ENCODE assay signal across 24 mouse cellular contexts in the genomic region with DNA sequence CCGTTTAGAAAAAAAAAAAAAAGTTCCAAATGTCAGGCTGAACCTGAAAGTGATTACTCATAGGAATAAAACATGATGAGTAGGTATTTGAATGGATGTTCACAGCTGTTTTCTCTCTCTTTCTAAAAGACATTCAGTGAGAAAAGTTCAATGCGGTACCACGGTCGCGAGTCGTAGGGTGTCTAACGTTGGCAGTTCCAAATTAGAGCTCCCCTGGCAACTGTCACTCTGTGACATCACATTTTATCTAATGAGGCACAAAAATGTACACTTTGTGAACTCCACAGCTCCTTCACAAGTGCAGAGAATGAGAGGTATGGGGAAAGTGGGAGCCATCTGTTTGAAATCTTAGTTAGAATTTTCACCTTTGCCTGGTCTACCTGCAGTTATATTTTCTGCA.
DNase-seq lines count a peak whose midpoint lies in the region; ATAC-seq and TF ChIP-seq lines count a peak whose summit lies in the region.
"Had no signal": no experiment of that assay in that cellular context is flagged by ENCODE, and none has a peak within 500 bp of the region (broad histone marks: within the 10 kb centered on the region; RNA-seq: fewer than 3 reads in every experiment).

No protein-coding gene starts in this region.

- ATAC-seq in frontal cortex, adult (ENCODE audit: low TSS enrichment) = peak; percentile 49
- peak; percentile 63 for ATAC-seq in forebrain, postnatal 0 days
- ATAC-seq in midbrain, embryonic 14.5 days (ENCODE audit: low FRiP score, low TSS enrichment) = no peak
- ATAC-seq: Patski had no signal

- intact Hi-C loops in left cerebral cortex, postnatal 4 days (cut with DNase I) = no loop called here

- H3K9me3 ChIP-seq in forebrain, postnatal 0 days (ENCODE audit: low read length) = no peaks in the 10 kb centered on the region
- H3K9me3 ChIP-seq in midbrain, embryonic 14.5 days (ENCODE audit: control insufficient read depth, low read length) = no peaks in the 10 kb centered on the region
- H3K9me3 ChIP-seq: hindbrain, embryonic 13.5 days; kidney, embryonic 15.5 days; limb, embryonic 12.5 days; midbrain, embryonic 10.5 days had no signal

- no peaks in the 10 kb centered on the region for H3K36me3 ChIP-seq in forebrain, postnatal 0 days (ENCODE audit: insufficient read depth)
- no peaks in the 10 kb centered on the region for H3K36me3 ChIP-seq in midbrain, embryonic 14.5 days (ENCODE audit: control insufficient read depth, insufficient read depth, low read length)
- H3K36me3 ChIP-seq: hindbrain, embryonic 13.5 days; kidney, embryonic 15.5 days; limb, embryonic 12.5 days; midbrain, embryonic 10.5 days had no signal

- 43% methylated on average over 7 of the region's 7 CpGs for WGBS in forebrain, postnatal 0 days
- 92% methylated on average over 7 of the region's 7 CpGs for WGBS in midbrain, embryonic 14.5 days

- H3K27ac ChIP-seq in forebrain, postnatal 0 days (ENCODE audit: low read depth, low read length) = no peak overlapping the region
- H3K27ac ChIP-seq in midbrain, embryonic 14.5 days (replicated peaks; ENCODE audit: low read depth, low read length) = no peak overlapping the region
- H3K27ac ChIP-seq: hindbrain, embryonic 13.5 days; kidney, embryonic 15.5 days; limb, embryonic 12.5 days; midbrain, embryonic 10.5 days had no signal

- no peak overlapping the region for H3K4me3 ChIP-seq in forebrain, postnatal 0 days (ENCODE audit: low read depth, low read length)
- no peak overlapping the region for H3K4me3 ChIP-seq in midbrain, embryonic 14.5 days (replicated peaks; ENCODE audit: low read depth, low read length)
- H3K4me3 ChIP-seq: hindbrain, embryonic 13.5 days; kidney, embryonic 15.5 days; limb, embryonic 12.5 days; midbrain, embryonic 10.5 days had no signal

- H3K27me3 ChIP-seq in forebrain, postnatal 0 days (ENCODE audit: insufficient read depth, low read length) = no peaks in the 10 kb centered on the region
- H3K27me3 ChIP-seq in midbrain, embryonic 14.5 days (ENCODE audit: control insufficient read depth, insufficient read depth, low read length) = no peaks in the 10 kb centered on the region
- H3K27me3 ChIP-seq: hindbrain, embryonic 13.5 days; kidney, embryonic 15.5 days; limb, embryonic 12.5 days; Patski had no signal

- H3K4me2 ChIP-seq in forebrain, postnatal 0 days (ENCODE audit: low read depth) = no peak overlapping the region
- no peak overlapping the region for H3K4me2 ChIP-seq in midbrain, embryonic 14.5 days (ENCODE audit: low read length)
- H3K4me2 ChIP-seq: hindbrain, embryonic 13.5 days; kidney, embryonic 15.5 days; limb, embryonic 12.5 days; liver, embryonic 11.5 days had no signal

- no peak for TF ChIP-seq CTCF in forebrain, postnatal 0 days (IDR thresholded peaks at IDR 0.05; ENCODE audit: low read depth)

- H3K4me1 ChIP-seq in forebrain, postnatal 0 days (ENCODE audit: insufficient read depth) = peaks cover 6% of the 10 kb centered on the region; the same call in 1 of the 2 replicates
- no peaks in the 10 kb centered on the region for H3K4me1 ChIP-seq in midbrain, embryonic 14.5 days (ENCODE audit: control insufficient read depth, insufficient read depth, low read length)
- H3K4me1 ChIP-seq: hindbrain, embryonic 13.5 days; kidney, embryonic 15.5 days; limb, embryonic 12.5 days; midbrain, embryonic 10.5 days had no signal

- DNase-seq in frontal cortex, postnatal 14 days (ENCODE audit: low spot score in 2 of 2) = no peak
- peak; percentile 53 to 56 for DNase-seq in left cerebral cortex, adult 18-20 months (ENCODE audit: low spot score in 2 of 2)
- no peak for DNase-seq in left cerebral cortex, postnatal 4 days
- peak; percentile 71 for DNase-seq in forebrain, postnatal 0 days
- peak; percentile 28 for DNase-seq in right cerebral cortex, postnatal 25 days
- no peak for DNase-seq in neural tube, embryonic 10.5 days (ENCODE audit: extremely low spot score, low spot score)
- no peak for DNase-seq in midbrain, embryonic 14.5 days
- DNase-seq: adrenal gland, postnatal 36 days; cerebellum, adult 11-12 months; cerebellum, postnatal 10 days; gastrocnemius, postnatal 25 days; heart, adult 18-20 months; heart, postnatal 36 days; kidney, adult 11 months; kidney, postnatal 4 days; lung, adult 18-20 months; lung, postnatal 10 days had no signal

- no peak overlapping the region for H3K9ac ChIP-seq in forebrain, postnatal 0 days
- no peak overlapping the region for H3K9ac ChIP-seq in midbrain, embryonic 14.5 days (replicated peaks; ENCODE audit: low read length)
- H3K9ac ChIP-seq: hindbrain, embryonic 13.5 days; kidney, embryonic 15.5 days; limb, embryonic 12.5 days had no signal

Comparison
In these comparisons a context has a peak if more than half of its experiments do, and no peak if none do; other contexts are left out.
1. DNase-seq: peak in left cerebral cortex, adult 18-20 months (2 of 2), forebrain, postnatal 0 days (single experiment) and right cerebral cortex, postnatal 25 days (single experiment); none in frontal cortex, postnatal 14 days (0 of 2), left cerebral cortex, postnatal 4 days (single experiment), neural tube, embryonic 10.5 days (single experiment) and midbrain, embryonic 14.5 days (single experiment).